Mouse (Mus musculus) intestine, embryonic 14.5 days (tissue): Measurements from ENCODE around the gene Smyd5. TPM values are rescaled to one million over a fixed set of nuclear protein-coding genes. Genes with fewer than 3 reads are reported as not detected.

Experiments
- ATAC-seq: fragments of 200-750 bp; cut with Nextera tagmentation; replicated peaks from 2 replicates; pipeline ENCODE4 v1.8.0; 2017; ENCODE audit warnings: low read depth, moderate number of reproducible peaks, moderate TSS enrichment, moderate library complexity; ENCODE audit not compliant: low FRiP score, low TSS enrichment
- DNase-seq: peaks from one replicate; pipeline ENCODE4 v3.0.0-alpha.2; 2018; ENCODE audit warnings: low spot score
- H3K27ac ChIP-seq: fragments of 300-500 bp; sonication (generic); 2 replicates; pipeline ENCODE4 v1.5.1; 2014; ENCODE audit warnings: low read depth, mild to moderate bottlenecking, control low read depth
- H3K27me3 ChIP-seq: fragments of 300-500 bp; sonication (generic); replicated peaks from 2 replicates; pipeline ENCODE4 v1.6.1; 2014; ENCODE audit warnings: low read length, control low read depth; ENCODE audit not compliant: control insufficient read depth, insufficient read depth
- H3K36me3 ChIP-seq: fragments of 300-500 bp; sonication (generic); 2 replicates; pipeline ENCODE4 v1.6.1; 2014; ENCODE audit warnings: low read length, control low read depth; ENCODE audit not compliant: control insufficient read depth, insufficient read depth
- H3K4me1 ChIP-seq: fragments of 300-500 bp; sonication (generic); replicated peaks from 2 replicates; pipeline ENCODE4 v1.6.1; 2014; ENCODE audit warnings: low read length, control low read depth, mixed read lengths; ENCODE audit not compliant: control insufficient read depth, insufficient read depth
- H3K4me2 ChIP-seq: fragments of 300-500 bp; sonication (generic); 2 replicates; pipeline ENCODE4 v1.6.1; 2014; ENCODE audit warnings: low read length
- H3K4me3 ChIP-seq: fragments of 300-500 bp; sonication (generic); 2 replicates; pipeline ENCODE4 v1.5.1; 2014; ENCODE audit warnings: low read depth, low read length, control low read depth, mixed read lengths
- H3K9ac ChIP-seq: fragments of 300-500 bp; sonication (generic); 2 replicates; pipeline ENCODE4 v1.6.1; 2014; ENCODE audit warnings: mild to moderate bottlenecking, low read length
- H3K9me3 ChIP-seq: fragments of 300-500 bp; sonication (generic); 2 replicates; pipeline ENCODE4 v1.6.1; 2016; ENCODE audit warnings: low read length, control low read depth; ENCODE audit not compliant: control insufficient read depth
- WGBS: fragments of 180-500 bp; shearing (Covaris S2); extraction: QIAGEN DNeasy Blood & Tissue Kit; methylation state at CpG from one replicate; pipeline ENCODE4 v1.1.7; 2014; 5-methylcytosine and 5-hydroxymethylcytosine counted together
- polyA plus RNA-seq: library from polyadenylated mRNA; unstranded; fragments of >200 nt; fragmentation: Nextera tagmentation; extraction: Ambion mirVana; gene quantifications from 2 replicates; pipeline ENCODE4 v1.2.1, GENCODE M21; 2014

Smyd5 gene
- polyA plus RNA-seq, 1 experiment from 2014 or later: 56.5 TPM

- H3K4me2 ChIP-seq: peak overlapping the region; percentile 90
- ATAC-seq: no peak
- H3K27ac ChIP-seq: peak overlapping the region; percentile 93
- no peak for DNase-seq
- peak overlapping the region; percentile 89 for H3K9ac ChIP-seq
- H3K27me3 ChIP-seq: no peaks in the 10 kb centered on the region
- WGBS: 1% methylated on average over 15 of the region's 15 CpGs
- no peaks in the 10 kb centered on the region for H3K9me3 ChIP-seq
- no peaks in the 10 kb centered on the region; the same call in 1 of the 2 replicates for H3K36me3 ChIP-seq
- peak overlapping the region; percentile 74 for H3K4me3 ChIP-seq
- peaks cover 22% of the 10 kb centered on the region for H3K4me1 ChIP-seq
Measured at GRCm38 (mm10) chr6:85452411-85452665, 20.5 kb downstream of the Smyd5 start.

- no peak for ATAC-seq
- Histone ChIP-seq H3K9me3 (no peaks in the 10 kb centered on the region), H3K27me3 (no peaks in the 10 kb centered on the region), H3K27ac (no peak overlapping the region; the same call in 1 of the 2 replicates), H3K9ac (peak overlapping the region; percentile 89), H3K4me1 (peaks cover 22% of the 10 kb centered on the region), H3K36me3 (no peaks in the 10 kb centered on the region), H3K4me3 (peak overlapping the region; percentile 74), H3K4me2 (peak overlapping the region; percentile 90)
- WGBS: 8% methylated on average over 7 of the region's 7 CpGs
- no peak for DNase-seq
Measured at GRCm38 (mm10) chr6:85452816-85453215, 21.0 kb downstream of the Smyd5 start.

- Histone ChIP-seq H3K27ac (no peak overlapping the region), H3K9me3 (no peaks in the 10 kb centered on the region), H3K9ac (no peak overlapping the region), H3K4me2 (no peak overlapping the region), H3K4me1 (peaks cover under 1% of the 10 kb centered on the region; the same call in 1 of the 2 replicates), H3K36me3 (peaks cover 65% of the 10 kb centered on the region), H3K27me3 (no peaks in the 10 kb centered on the region), H3K4me3 (no peak overlapping the region)
- 92% methylated on average over 2 of the region's 2 CpGs for WGBS
- no peak for DNase-seq
- ATAC-seq: no peak
Measured at GRCm38 (mm10) chr6:85459621-85460020, 27.8 kb downstream of the Smyd5 start.

GRCm38 (mm10) chr6:85465381-85465780, 33.6 kb downstream of the Smyd5 start:
- Histone ChIP-seq H3K27me3 (no peaks in the 10 kb centered on the region), H3K4me1 (no peaks in the 10 kb centered on the region), H3K27ac (no peak overlapping the region), H3K9ac (no peak overlapping the region), H3K36me3 (peaks cover 91% of the 10 kb centered on the region), H3K9me3 (no peaks in the 10 kb centered on the region), H3K4me2 (no peak overlapping the region), H3K4me3 (no peak overlapping the region)
- no peak for DNase-seq
- no peak for ATAC-seq

GRCm38 (mm10) chr6:85469660-85470430, 38.1 kb downstream of the Smyd5 start:
- 79% methylated on average over 5 of the region's 5 CpGs for WGBS
- no peak for ATAC-seq
- peaks cover 47% of the 10 kb centered on the region for H3K36me3 ChIP-seq

GRCm38 (mm10) chr6:85471962-85472361, 40.2 kb downstream of the Smyd5 start:
- Histone ChIP-seq H3K9me3 (no peaks in the 10 kb centered on the region), H3K36me3 (peaks cover 26% of the 10 kb centered on the region), H3K4me1 (no peaks in the 10 kb centered on the region), H3K27ac (no peak overlapping the region), H3K27me3 (no peaks in the 10 kb centered on the region), H3K4me2 (no peak overlapping the region), H3K9ac (no peak overlapping the region), H3K4me3 (no peak overlapping the region)
- WGBS: 59% methylated on average over 8 of the region's 8 CpGs
- no peak for ATAC-seq
- no peak for DNase-seq

More at GRCm38 (mm10) chr6:85469660-85470430, 38.1 kb downstream of the Smyd5 start:
- no peak for DNase-seq
- H3K27me3 ChIP-seq: no peaks in the 10 kb centered on the region
- no peak overlapping the region for H3K9ac ChIP-seq
- H3K9me3 ChIP-seq: no peaks in the 10 kb centered on the region
- no peak overlapping the region for H3K27ac ChIP-seq
- H3K4me2 ChIP-seq: no peak overlapping the region
- no peak overlapping the region for H3K4me3 ChIP-seq
- H3K4me1 ChIP-seq: no peaks in the 10 kb centered on the region

- no peak overlapping the region for H3K27ac ChIP-seq
- H3K9ac ChIP-seq: no peak overlapping the region
- no peaks in the 10 kb centered on the region for H3K4me1 ChIP-seq
- peaks cover 20% of the 10 kb centered on the region for H3K36me3 ChIP-seq
- DNase-seq: no peak
- H3K27me3 ChIP-seq: peaks cover 2% of the 10 kb centered on the region; the same call in 1 of the 2 replicates
- no peaks in the 10 kb centered on the region for H3K9me3 ChIP-seq
- ATAC-seq: no peak
- 56% methylated on average over 5 of the region's 5 CpGs for WGBS
- no peak overlapping the region for H3K4me3 ChIP-seq
- H3K4me2 ChIP-seq: no peak overlapping the region
Measured at GRCm38 (mm10) chr6:85472542-85472941, 40.8 kb downstream of the Smyd5 start.

GRCm38 (mm10) chr6:85475581-85475980, 43.8 kb downstream of the Smyd5 start:
- Histone ChIP-seq H3K4me3 (no peak overlapping the region), H3K9me3 (no peaks in the 10 kb centered on the region), H3K27ac (no peak overlapping the region), H3K36me3 (no peaks in the 10 kb centered on the region), H3K9ac (no peak overlapping the region), H3K4me1 (no peaks in the 10 kb centered on the region), H3K4me2 (no peak overlapping the region), H3K27me3 (peaks cover 11% of the 10 kb centered on the region; the same call in 1 of the 2 replicates)
- 81% methylated on average over 3 of the region's 3 CpGs for WGBS
- ATAC-seq (no peak), DNase-seq (no peak)

- WGBS: 35% methylated on average over 10 of the region's 10 CpGs
- H3K36me3 ChIP-seq: no peaks in the 10 kb centered on the region
- DNase-seq (no peak), ATAC-seq (0 out of 2 replicates have a peak, but pooled peaks have one; percentile 15)
- H3K27ac ChIP-seq: no peak overlapping the region
- no peak overlapping the region for H3K4me2 ChIP-seq
- no peaks in the 10 kb centered on the region for H3K4me1 ChIP-seq
- peaks cover 22% of the 10 kb centered on the region; the same call in 1 of the 2 replicates for H3K27me3 ChIP-seq
- no peaks in the 10 kb centered on the region for H3K9me3 ChIP-seq
- H3K4me3 ChIP-seq: no peak overlapping the region
- no peak overlapping the region for H3K9ac ChIP-seq
Measured at GRCm38 (mm10) chr6:85477366-85477917, 45.7 kb downstream of the Smyd5 start.
